Mouse (Mus musculus) gastrocnemius, adult 2 months (tissue): ENCODE measurements around the gene Hdac8. TPM values are rescaled to one million over a fixed set of nuclear protein-coding genes. Genes with fewer than 3 reads are reported as not detected.
A peak's percentile ranks its signal among the peaks of the same experiment; 100 is the strongest.

Experiments used
- DNase-seq: peaks from one replicate; pipeline ENCODE4 v3.0.0; 2022
- H3K27ac ChIP-seq: fragments of 200-600 bp; 2 replicates; pipeline ENCODE4 v1.8.1; 2022; ENCODE audit warnings: mild to moderate bottlenecking
- H3K4me3 ChIP-seq: fragments of 200-600 bp; 2 replicates; pipeline ENCODE4 v1.8.1; 2022; ENCODE audit warnings: mild to moderate bottlenecking, moderate library complexity
- CTCF ChIP-seq: fragments of 200-600 bp; IDR thresholded peaks from 2 replicates; pipeline ENCODE4 v1.8.1; 2022; ENCODE audit warnings: antibody characterized with exemption, mild to moderate bottlenecking, moderate library complexity
- intact Hi-C: fragments of 180-260 bp; cut with DNase I; formaldehyde crosslinking; loops from one replicate; pipeline ENCODE4 v1.15.1; 2025
- total RNA-seq, 2 experiments: library from RNA; stranded (reverse); gene quantifications; 2 replicates each; pipeline ENCODE4 v1.2.3; 2021

Hdac8 gene
- total RNA-seq, 2 experiments from 2014 or later: 3.8 to 4.2 TPM

GRCm38 (mm10) chrX:102311119-102311518 is 194.0 kb downstream of the Hdac8 start:
- TF ChIP-seq CTCF: no peak
- Histone ChIP-seq H3K27ac (no peak overlapping the region), H3K4me3 (no peak overlapping the region)
- DNase-seq: no peak
- intact Hi-C loops: no loop called here

- no peak overlapping the region for H3K4me3 ChIP-seq
- intact Hi-C loops: no loop called here
- no peak for TF ChIP-seq CTCF
- no peak overlapping the region for H3K27ac ChIP-seq
- no peak for DNase-seq
Measured at GRCm38 (mm10) chrX:102307511-102307910, 197.6 kb downstream of the Hdac8 start.

- no peak overlapping the region for H3K27ac ChIP-seq
- no peak for DNase-seq
- H3K4me3 ChIP-seq: no peak overlapping the region
- intact Hi-C loops: no loop called here
- TF ChIP-seq CTCF: no peak
Measured at GRCm38 (mm10) chrX:102305806-102306205, 199.4 kb downstream of the Hdac8 start.

GRCm38 (mm10) chrX:102304914-102305313 is 200.2 kb downstream of the Hdac8 start:
- DNase-seq: no peak
- intact Hi-C loops: no loop called here
- Histone ChIP-seq H3K4me3 (no peak overlapping the region), H3K27ac (no peak overlapping the region)
- no peak for TF ChIP-seq CTCF

- Histone ChIP-seq H3K4me3 (no peak overlapping the region), H3K27ac (no peak overlapping the region)
- TF ChIP-seq CTCF: no peak
- intact Hi-C loops: no loop called here
- DNase-seq: no peak
Measured at GRCm38 (mm10) chrX:102302476-102302875, 202.7 kb downstream of the Hdac8 start.

- TF ChIP-seq CTCF: no peak
- intact Hi-C loops: no loop called here
Measured at GRCm38 (mm10) chrX:102284889-102285288, 220.3 kb downstream of the Hdac8 start.

GRCm38 (mm10) chrX:102262620-102263345 is 242.4 kb downstream of the Hdac8 start:
- Histone ChIP-seq H3K4me3 (no peak overlapping the region), H3K27ac (no peak overlapping the region)
- no peak for TF ChIP-seq CTCF
- intact Hi-C loops: no loop called here
- DNase-seq: peak; percentile 60

More at GRCm38 (mm10) chrX:102284889-102285288, 220.3 kb downstream of the Hdac8 start:
- Histone ChIP-seq H3K4me3 (no peak overlapping the region), H3K27ac (no peak overlapping the region)
- DNase-seq: no peak

- no peak overlapping the region for H3K4me3 ChIP-seq
- intact Hi-C loops: no loop called here
- H3K27ac ChIP-seq: no peak overlapping the region
- TF ChIP-seq CTCF: no peak
- DNase-seq: no peak
Measured at GRCm38 (mm10) chrX:102259772-102260171, 245.4 kb downstream of the Hdac8 start.

- no peak overlapping the region for H3K27ac ChIP-seq
- peak; percentile 17 for DNase-seq
- no peak for TF ChIP-seq CTCF
- intact Hi-C loops: no loop called here
- H3K4me3 ChIP-seq: peak overlapping the region; percentile 26
Measured at GRCm38 (mm10) chrX:102253892-102254291, 251.3 kb downstream of the Hdac8 start.

- TF ChIP-seq CTCF: no peak
- Histone ChIP-seq H3K27ac (no peak within 1 kb of the TSS), H3K4me3 (peak within 1 kb of the TSS; percentile 75)
- intact Hi-C loops: no loop called here
- peak; percentile 54 for DNase-seq
Measured at GRCm38 (mm10) chrX:102251937-102252860, 253.0 kb downstream of the Hdac8 start, which contains the start of gene Cited1. Gene Cited1 (minus strand): TSS chrX:102252181.

- H3K4me3 ChIP-seq: peak overlapping the region; percentile 75
- peak; percentile 22 for DNase-seq
- intact Hi-C loops: no loop called here
- no peak for TF ChIP-seq CTCF
- no peak overlapping the region for H3K27ac ChIP-seq
Measured at GRCm38 (mm10) chrX:102251221-102251936, 253.8 kb downstream of the Hdac8 start.

- H3K27ac ChIP-seq: no peak overlapping the region
- DNase-seq: peak; percentile 23
- intact Hi-C loops: no loop called here
- H3K4me3 ChIP-seq: peak overlapping the region; percentile 75
- TF ChIP-seq CTCF: no peak
Measured at GRCm38 (mm10) chrX:102250891-102251170, 254.3 kb downstream of the Hdac8 start.
